In genomic region chr6:141495634-141496418, GRCm38 (mm10) we compare ENCODE assay signal across 11 mouse cellular contexts. TPM values are rescaled to one million over a fixed set of nuclear protein-coding genes. Genes with fewer than 3 reads are reported as not detected.
DNase-seq lines count a peak whose midpoint lies in the region; ATAC-seq and TF ChIP-seq lines count a peak whose summit lies in the region.
"Had no signal": no experiment of that assay in that cellular context is flagged by ENCODE, and none has a peak within 500 bp of the region (broad histone marks: within the 10 kb centered on the region; RNA-seq: fewer than 3 reads in every experiment).

No protein-coding gene starts in this region.

- no peak overlapping the region for H3K9ac ChIP-seq in hindbrain, embryonic 13.5 days
- no peak overlapping the region for H3K9ac ChIP-seq in midbrain, embryonic 14.5 days (replicated peaks; ENCODE audit: low read length)

- H3K27me3 ChIP-seq in hindbrain, embryonic 13.5 days, result peaks cover 13% of the 10 kb centered on the region; the same call in 1 of the 2 replicates
- no peaks in the 10 kb centered on the region for H3K27me3 ChIP-seq in midbrain, embryonic 14.5 days (ENCODE audit: control insufficient read depth, insufficient read depth, low read length)
- H3K27me3 ChIP-seq: CH12.LX had no signal

- H3K27ac ChIP-seq in layer of hippocampus, adult 2 months, result peak overlapping the region; percentile 66
- H3K27ac ChIP-seq in hindbrain, embryonic 13.5 days, result peak overlapping the region; percentile 52
- no peak overlapping the region for H3K27ac ChIP-seq in midbrain, embryonic 14.5 days (replicated peaks; ENCODE audit: low read depth, low read length)
- H3K27ac ChIP-seq: macrophage had no signal

- H3K4me3 ChIP-seq in layer of hippocampus, adult 2 months, result no peak overlapping the region; the same call in 1 of the 2 replicates
- no peak overlapping the region for H3K4me3 ChIP-seq in hindbrain, embryonic 13.5 days
- no peak overlapping the region for H3K4me3 ChIP-seq in midbrain, embryonic 14.5 days (replicated peaks; ENCODE audit: low read depth, low read length)

- H3K4me1 ChIP-seq in hindbrain, embryonic 13.5 days (replicated peaks), result peaks cover 16% of the 10 kb centered on the region
- peaks cover 14% of the 10 kb centered on the region; the same call in 1 of the 2 replicates for H3K4me1 ChIP-seq in midbrain, embryonic 14.5 days (ENCODE audit: control insufficient read depth, insufficient read depth, low read length)

- peak in 1 of 2 experiments; percentile 17 for DNase-seq in layer of hippocampus, adult 2 months (ENCODE audit: low spot score in 2 of 2)
- no peak for DNase-seq in layer of hippocampus, adult 9-10 months (ENCODE audit: low spot score)
- DNase-seq in embryo, embryonic 10 days (ENCODE audit: low spot score), result peak; percentile 49
- DNase-seq in midbrain, embryonic 14.5 days, result peak; percentile 77
- no peak for DNase-seq in spleen, adult 18-20 months
- DNase-seq in kidney, postnatal 25 days, result no peak
- no peak for DNase-seq in kidney, adult 11 months

- TF ChIP-seq CTCF in layer of hippocampus, adult 2 months (conservative IDR thresholded peaks at IDR 0.05), result no peak

- H3K4me2 ChIP-seq in hindbrain, embryonic 13.5 days, result no peak overlapping the region
- 0 out of 2 replicates have a peak overlapping the region, but pooled peaks have one; percentile 1 for H3K4me2 ChIP-seq in midbrain, embryonic 14.5 days (ENCODE audit: low read length)

- peak; percentile 78 for ATAC-seq in hindbrain, embryonic 13.5 days (ENCODE audit: low FRiP score)
- ATAC-seq in midbrain, embryonic 14.5 days (ENCODE audit: low FRiP score, low TSS enrichment), result peak; percentile 86

- H3K36me3 ChIP-seq in hindbrain, embryonic 13.5 days, result no peaks in the 10 kb centered on the region
- no peaks in the 10 kb centered on the region for H3K36me3 ChIP-seq in midbrain, embryonic 14.5 days (ENCODE audit: control insufficient read depth, insufficient read depth, low read length)

- H3K9me3 ChIP-seq in hindbrain, embryonic 13.5 days, result no peaks in the 10 kb centered on the region
- no peaks in the 10 kb centered on the region for H3K9me3 ChIP-seq in midbrain, embryonic 14.5 days (ENCODE audit: control insufficient read depth, low read length)

- WGBS in hindbrain, embryonic 13.5 days, result 11% methylated on average over 13 of the region's 13 CpGs
- 4% methylated on average over 13 of the region's 13 CpGs for WGBS in midbrain, embryonic 14.5 days

RNA-seq across cellular contexts. Expression of gene Slco1c1, which starts 28.3 kb away (rescaled TPM):
- 10 to 100 TPM; 41.5 to 51.6 TPM for total RNA-seq in layer of hippocampus, adult 2 months (2021)
- 12.5 and 19.8 TPM in 2 replicates for polyA plus RNA-seq in hindbrain, embryonic 13.5 days (2015; fragmentation: Nextera tagmentation; extraction: Ambion mirVana)
- 10.5 and 12.3 TPM in 2 replicates for polyA plus RNA-seq in midbrain, embryonic 14.5 days (2014; fragmentation: Nextera tagmentation; extraction: Ambion mirVana)
- total RNA-seq: CH12.LX; gastrocnemius, adult 8-10 months had no signal
- polyA plus RNA-seq: macrophage had no signal

Comparison
In these comparisons a context has a peak if more than half of its experiments do, and no peak if none do; other contexts are left out.
1. DNase-seq: peak in embryo, embryonic 10 days (single experiment) and midbrain, embryonic 14.5 days (single experiment); none in layer of hippocampus, adult 9-10 months (single experiment), spleen, adult 18-20 months (0 of 2), kidney, postnatal 25 days (0 of 2) and kidney, adult 11 months (single experiment).